In genomic region chr8:3256147-3256940, GRCm38 (mm10) we compare ENCODE assay signal across 15 mouse cellular contexts. TPM values are rescaled to one million over a fixed set of nuclear protein-coding genes. Genes with fewer than 3 reads are reported as not detected.
A peak's percentile ranks its signal among the peaks of the same experiment; 100 is the strongest.
DNase-seq lines count a peak whose midpoint lies in the region; ATAC-seq and TF ChIP-seq lines count a peak whose summit lies in the region.
"Had no signal": no experiment of that assay in that cellular context is flagged by ENCODE, and none has a peak within 500 bp of the region (broad histone marks: within the 10 kb centered on the region; RNA-seq: fewer than 3 reads in every experiment).

No protein-coding gene starts in this region.

- no peaks in the 10 kb centered on the region for H3K27me3 ChIP-seq in heart, adult 2 months (ENCODE audit: control insufficient read depth, insufficient read depth, low read length)
- no peaks in the 10 kb centered on the region for H3K27me3 ChIP-seq in kidney, embryonic 16.5 days (ENCODE audit: insufficient read depth, low read length)
- no peaks in the 10 kb centered on the region for H3K27me3 ChIP-seq in heart, embryonic 16.5 days (ENCODE audit: control insufficient read depth, insufficient read depth, low read length)
- H3K27me3 ChIP-seq in small intestine, adult 2 months (ENCODE audit: control insufficient read depth, insufficient read depth, low read length), result no peaks in the 10 kb centered on the region
- H3K27me3 ChIP-seq: hindbrain, embryonic 15.5 days; stomach, embryonic 15.5 days had no signal

- peaks cover 3% of the 10 kb centered on the region for H3K79me2 ChIP-seq in heart, adult 2 months (replicated peaks; ENCODE audit: control insufficient read depth, insufficient read depth, low read length)

- H3K4me2 ChIP-seq in kidney, embryonic 16.5 days (replicated peaks; ENCODE audit: low read depth, low read length), result no peak overlapping the region
- no peak overlapping the region for H3K4me2 ChIP-seq in heart, embryonic 16.5 days (ENCODE audit: low read depth, low read length)
- H3K4me2 ChIP-seq: hindbrain, embryonic 15.5 days; lung, embryonic 14.5 days; stomach, embryonic 15.5 days had no signal

- H3K9me3 ChIP-seq in kidney, embryonic 16.5 days (ENCODE audit: low read length), result no peaks in the 10 kb centered on the region
- no peaks in the 10 kb centered on the region for H3K9me3 ChIP-seq in heart, embryonic 16.5 days (replicated peaks; ENCODE audit: control insufficient read depth, low read length)
- H3K9me3 ChIP-seq: hindbrain, embryonic 15.5 days; stomach, embryonic 15.5 days had no signal

- H3K4me3 ChIP-seq in heart, adult 2 months, result no peak overlapping the region
- H3K4me3 ChIP-seq in kidney, embryonic 16.5 days (ENCODE audit: low read length), result no peak overlapping the region
- H3K4me3 ChIP-seq in heart, embryonic 16.5 days (ENCODE audit: low read length), result no peak overlapping the region
- no peak overlapping the region for H3K4me3 ChIP-seq in small intestine, adult 2 months (ENCODE audit: low read depth, low read length)
- H3K4me3 ChIP-seq: hindbrain, embryonic 15.5 days; stomach, embryonic 15.5 days had no signal

- peaks cover 38% of the 10 kb centered on the region for H3K36me3 ChIP-seq in heart, adult 2 months (ENCODE audit: control insufficient read depth, insufficient read depth, low read length)
- peaks cover 33% of the 10 kb centered on the region for H3K36me3 ChIP-seq in kidney, embryonic 16.5 days (ENCODE audit: insufficient read depth, low read length)
- peaks cover 23% of the 10 kb centered on the region for H3K36me3 ChIP-seq in heart, embryonic 16.5 days (ENCODE audit: control insufficient read depth, insufficient read depth)
- peaks cover 8% of the 10 kb centered on the region for H3K36me3 ChIP-seq in small intestine, adult 2 months (ENCODE audit: control insufficient read depth, insufficient read depth, low read length)

- no peak for TF ChIP-seq CTCF in heart, adult 2 months (IDR thresholded peaks at IDR 0.05)
- TF ChIP-seq CTCF in small intestine, adult 2 months (IDR thresholded peaks at IDR 0.05; ENCODE audit: extremely low read depth, insufficient read length, insufficient replicate concordance, low read depth, low read length), result no peak

- 62% methylated on average over 5 of the region's 5 CpGs for WGBS in heart, adult 2 months
- WGBS in kidney, embryonic 16.5 days, result 86% methylated on average over 5 of the region's 5 CpGs
- WGBS in heart, embryonic 16.5 days, result 66% methylated on average over 5 of the region's 5 CpGs
- 43% methylated on average over 5 of the region's 5 CpGs for WGBS in small intestine, adult 2 months

- H3K4me1 ChIP-seq in heart, adult 2 months (ENCODE audit: control insufficient read depth, insufficient read depth, low read length), result peaks cover 14% of the 10 kb centered on the region
- H3K4me1 ChIP-seq in kidney, embryonic 16.5 days (ENCODE audit: insufficient read depth, low read length), result no peaks in the 10 kb centered on the region
- peaks cover 15% of the 10 kb centered on the region; the same call in 1 of the 2 replicates for H3K4me1 ChIP-seq in heart, embryonic 16.5 days (ENCODE audit: control insufficient read depth, insufficient read depth, low read length)
- peaks cover 25% of the 10 kb centered on the region for H3K4me1 ChIP-seq in small intestine, adult 2 months (ENCODE audit: control insufficient read depth, insufficient read depth, insufficient read length, low read length)
- H3K4me1 ChIP-seq: hindbrain, embryonic 15.5 days had no signal

- peak overlapping the region; percentile 56 for H3K27ac ChIP-seq in heart, adult 2 months
- H3K27ac ChIP-seq in kidney, embryonic 16.5 days (ENCODE audit: low read length), result no peak overlapping the region
- H3K27ac ChIP-seq in heart, embryonic 16.5 days (ENCODE audit: low read length), result peak overlapping the region; percentile 75
- peak overlapping the region; percentile 51 for H3K27ac ChIP-seq in small intestine, adult 2 months (ENCODE audit: insufficient read depth, low read depth, low read length)
- H3K27ac ChIP-seq: hindbrain, embryonic 15.5 days; stomach, embryonic 15.5 days had no signal

- no peak for TF ChIP-seq EP300 in heart, adult 2 months (IDR thresholded peaks at IDR 0.05; ENCODE audit: insufficient read depth, low read depth, low read length)

- ATAC-seq in kidney, embryonic 16.5 days (ENCODE audit: low FRiP score, low TSS enrichment), result no peak
- ATAC-seq in heart, embryonic 16.5 days (replicated peaks; ENCODE audit: extremely low read depth, insufficient read depth, low FRiP score), result peak; percentile 75
- ATAC-seq: forebrain, embryonic 16.5 days had no signal

- H3K9ac ChIP-seq in heart, adult 2 months (ENCODE audit: low read depth, low read length), result no peak overlapping the region
- H3K9ac ChIP-seq in kidney, embryonic 16.5 days (replicated peaks; ENCODE audit: low read length), result no peak overlapping the region
- H3K9ac ChIP-seq in heart, embryonic 16.5 days (ENCODE audit: low read length), result no peak overlapping the region; the same call in 1 of the 2 replicates
- H3K9ac ChIP-seq: hindbrain, embryonic 15.5 days; lung, embryonic 14.5 days; stomach, embryonic 15.5 days had no signal

- DNase-seq in heart, adult 2 months, result no peak
- no peak for DNase-seq in heart, adult 9 months (ENCODE audit: low spot score in 2 of 2)
- DNase-seq in kidney, postnatal 25 days, result peak; percentile 20 to 62
- DNase-seq in right cerebral cortex, postnatal 4 days, result no peak
- DNase-seq in left cerebral cortex, adult 18-20 months (ENCODE audit: low spot score in 2 of 2), result no peak
- DNase-seq: cerebellum, adult 11 months; gastrocnemius, postnatal 36 days; lung, embryonic 14.5 days; thymus, postnatal 36 days had no signal

- no peak for TF ChIP-seq POLR2A in heart, adult 2 months (IDR thresholded peaks at IDR 0.05; ENCODE audit: insufficient read depth, low read depth, low read length)
- TF ChIP-seq POLR2A in small intestine, adult 2 months (IDR thresholded peaks at IDR 0.05; ENCODE audit: low read depth, low read length), result no peak

- intact Hi-C loops in heart, adult 2 months (cut with DNase I), result no loop called here

RNA-seq across cellular contexts. Expression of gene Insr, which starts 23.1 kb away (rescaled TPM):
- total RNA-seq in heart, adult 2 months (2021), result 100 to 1,000 TPM; 112 to 145 TPM
- 24.6 and 42.3 TPM in 2 replicates for polyA plus RNA-seq in heart, adult 2 months (2012; rRNA removed)
- 41.0 and 41.4 TPM in 2 replicates for polyA plus RNA-seq in kidney, embryonic 16.5 days (2015; fragmentation: Nextera tagmentation; extraction: Ambion mirVana)
- 60.0 and 65.5 TPM in 2 replicates for polyA plus RNA-seq in heart, embryonic 16.5 days (2015; fragmentation: Nextera tagmentation; extraction: Ambion mirVana)
- 13.3 and 21.8 TPM in 2 replicates for polyA plus RNA-seq in small intestine, adult 2 months (2012; rRNA removed)
- total RNA-seq in left cerebral cortex, adult 18-20 months (2021), result 10 to 100 TPM; 41.3 to 41.5 TPM

Comparison
In these comparisons a context has a peak if more than half of its experiments do, and no peak if none do; other contexts are left out.
1. DNase-seq: peak in kidney, postnatal 25 days (2 of 2); none in heart, adult 2 months (0 of 2), heart, adult 9 months (0 of 2), right cerebral cortex, postnatal 4 days (single experiment) and left cerebral cortex, adult 18-20 months (0 of 2).